Mouse (Mus musculus) fat pad, adult 2 months (tissue): ENCODE results near the gene Dlx1.

Experiments
- DNase-seq: peaks from one replicate; pipeline ENCODE4 v3.0.0-alpha.2; 2011; ENCODE audit warnings: low read depth, low spot score; ENCODE audit errors: extremely low read depth

Dlx1 gene

GRCm38 (mm10) chr2:71527323-71528013 lies 445 bp upstream of the Dlx1 start:
- no peak for DNase-seq

GRCm38 (mm10) chr2:71528714-71529510 lies 999 bp downstream of the Dlx1 start:
- no peak for DNase-seq

- DNase-seq, result peak; percentile 11
Observed at GRCm38 (mm10) chr2:71529511-71530351, 1.8 kb downstream of the Dlx1 start.

GRCm38 (mm10) chr2:71530391-71531123 lies 2.6 kb downstream of the Dlx1 start:
- no peak for DNase-seq

- no peak for DNase-seq
Observed at GRCm38 (mm10) chr2:71531124-71531590, 3.2 kb downstream of the Dlx1 start.

GRCm38 (mm10) chr2:71531990-71532970 lies 4.4 kb downstream of the Dlx1 start:
- DNase-seq, result no peak

- DNase-seq, result no peak
Observed at GRCm38 (mm10) chr2:71533094-71533493, 5.2 kb downstream of the Dlx1 start.

GRCm38 (mm10) chr2:71534242-71535052 lies 6.5 kb downstream of the Dlx1 start:
- no peak for DNase-seq

GRCm38 (mm10) chr2:71540611-71541417 lies 12.9 kb downstream of the Dlx1 start:
- DNase-seq, result no peak

- no peak for DNase-seq
Observed at GRCm38 (mm10) chr2:71541418-71542226, 13.7 kb downstream of the Dlx1 start.

GRCm38 (mm10) chr2:71542227-71542815 lies 14.4 kb downstream of the Dlx1 start:
- no peak for DNase-seq

- DNase-seq, result no peak
Observed at GRCm38 (mm10) chr2:71542816-71543301, 14.9 kb downstream of the Dlx1 start.

- no peak for DNase-seq
Observed at GRCm38 (mm10) chr2:71543531-71543930, 15.6 kb downstream of the Dlx1 start.

GRCm38 (mm10) chr2:71543948-71544347 lies 16.0 kb downstream of the Dlx1 start:
- DNase-seq, result no peak

GRCm38 (mm10) chr2:71544391-71545285 lies 16.7 kb downstream of the Dlx1 start:
- no peak for DNase-seq
